8 mouse cellular contexts compared by ENCODE assay signal in the genomic region with DNA sequence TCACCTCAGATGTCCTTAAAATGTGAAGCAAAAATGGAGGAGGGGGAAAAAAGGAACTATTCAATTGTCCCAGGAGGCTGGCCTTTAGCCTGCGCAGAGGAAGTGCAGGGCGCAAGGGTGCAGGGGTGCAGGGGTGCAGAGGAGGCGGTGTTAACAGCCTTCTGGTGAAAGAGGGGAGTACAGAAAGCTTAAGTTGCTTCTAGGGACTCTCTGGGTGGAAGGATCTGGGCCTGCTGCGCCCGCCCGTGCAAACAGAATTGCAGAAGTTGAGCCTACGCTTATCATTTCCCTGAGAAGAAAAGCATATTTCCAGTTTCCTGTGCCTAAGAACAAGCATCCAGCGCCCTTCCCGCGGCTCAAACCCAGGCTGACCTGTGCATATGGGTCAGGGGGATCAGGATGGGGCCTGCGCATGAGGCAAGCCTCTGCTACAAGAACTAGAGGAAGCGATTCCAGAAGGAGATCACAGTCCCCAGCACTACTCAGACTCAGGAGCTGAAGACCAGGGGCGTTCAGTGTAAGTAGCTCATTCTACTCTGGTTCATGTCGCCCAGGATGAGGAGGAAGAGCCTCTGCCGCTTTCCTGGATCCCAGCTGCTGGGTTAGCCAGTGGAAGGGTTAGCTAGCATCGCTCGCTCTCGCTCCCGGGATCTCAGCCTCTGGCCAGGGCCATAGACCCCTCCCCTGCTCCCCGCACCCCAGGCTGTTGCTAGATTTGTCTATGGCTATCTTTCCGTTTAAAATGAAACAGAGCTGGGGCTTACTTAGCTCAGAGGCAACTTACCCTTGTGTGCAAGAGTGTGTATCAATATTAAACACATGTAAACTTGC. TPM values are rescaled to one million over a fixed set of nuclear protein-coding genes. Genes with fewer than 3 reads are reported as not detected.
A peak's percentile ranks its signal among the peaks of the same experiment; 100 is the strongest.
DNase-seq lines count a peak whose midpoint lies in the region; ATAC-seq and TF ChIP-seq lines count a peak whose summit lies in the region.

No protein-coding gene starts in this region.

- no peak for TF ChIP-seq CTCF in hindbrain, postnatal 0 days (IDR thresholded peaks at IDR 0.05; ENCODE audit: low read depth)
- no peak for TF ChIP-seq CTCF in bone marrow macrophage, adult 2 months (IDR thresholded peaks at IDR 0.05; ENCODE audit: low read depth, low read length)

- H3K27me3 ChIP-seq in hindbrain, embryonic 11.5 days (ENCODE audit: control insufficient read depth, insufficient read depth, low read length), result no peaks in the 10 kb centered on the region
- H3K27me3 ChIP-seq in hindbrain, postnatal 0 days (ENCODE audit: insufficient read depth, low read length), result no peaks in the 10 kb centered on the region

- H3K9me3 ChIP-seq in hindbrain, embryonic 11.5 days (ENCODE audit: control insufficient read depth, low read length), result no peaks in the 10 kb centered on the region
- H3K9me3 ChIP-seq in hindbrain, postnatal 0 days (ENCODE audit: low read length), result no peaks in the 10 kb centered on the region

- H3K4me1 ChIP-seq in hindbrain, embryonic 11.5 days (replicated peaks; ENCODE audit: control insufficient read depth, insufficient read depth, low read length), result no peaks in the 10 kb centered on the region; the same call in 1 of the 2 replicates
- no peaks in the 10 kb centered on the region for H3K4me1 ChIP-seq in hindbrain, postnatal 0 days (ENCODE audit: insufficient read depth, low read length)
- peaks cover 35% of the 10 kb centered on the region for H3K4me1 ChIP-seq in bone marrow macrophage, adult 2 months (ENCODE audit: control insufficient read depth, insufficient read depth, low read length)

- ATAC-seq in hindbrain, embryonic 11.5 days (ENCODE audit: low FRiP score), result no peak
- ATAC-seq in hindbrain, postnatal 0 days, result no peak
- ATAC-seq in megakaryocyte, adult 5-6 weeks (ENCODE audit: poor library complexity, severe bottlenecking), result peak; percentile 77

- no peak overlapping the region for H3K27ac ChIP-seq in hindbrain, embryonic 11.5 days (ENCODE audit: low read depth, low read length)
- H3K27ac ChIP-seq in hindbrain, postnatal 0 days, result no peak overlapping the region
- peak overlapping the region; percentile 93 for H3K27ac ChIP-seq in bone marrow macrophage, adult 2 months (ENCODE audit: insufficient read depth, low read depth, low read length)

- H3K36me3 ChIP-seq in hindbrain, embryonic 11.5 days (ENCODE audit: control insufficient read depth, insufficient read depth, low read length), result no peaks in the 10 kb centered on the region
- H3K36me3 ChIP-seq in hindbrain, postnatal 0 days (ENCODE audit: insufficient read depth, low read length), result no peaks in the 10 kb centered on the region

- H3K4me2 ChIP-seq in hindbrain, embryonic 11.5 days (replicated peaks; ENCODE audit: low read depth, low read length), result no peak overlapping the region
- H3K4me2 ChIP-seq in hindbrain, postnatal 0 days (ENCODE audit: low read depth, low read length), result no peak overlapping the region

- no peak for TF ChIP-seq POLR2A in bone marrow macrophage, adult 2 months (IDR thresholded peaks at IDR 0.05; ENCODE audit: borderline replicate concordance, low read depth, low read length)

- 46% methylated on average over 21 of the region's 21 CpGs for whole genome bisulfite sequencing in hindbrain, embryonic 11.5 days
- 61% methylated on average over 21 of the region's 21 CpGs for WGBS in hindbrain, postnatal 0 days

- DNase-seq in hindbrain, embryonic 11.5 days (ENCODE audit: low spot score), result peak; percentile 25
- DNase-seq in hindbrain, postnatal 0 days (ENCODE audit: low spot score), result no peak
- peak; percentile 15 for DNase-seq in heart, postnatal 4 days
- DNase-seq in frontal cortex, postnatal 36 days (ENCODE audit: low spot score in 2 of 2), result no peak
- DNase-seq in kidney, adult 9 months, result no peak
- no peak for DNase-seq in urinary bladder, postnatal 25 days (ENCODE audit: low spot score)

- H3K4me3 ChIP-seq in hindbrain, embryonic 11.5 days (ENCODE audit: low read depth, low read length), result no peak overlapping the region
- H3K4me3 ChIP-seq in hindbrain, postnatal 0 days (ENCODE audit: low read length), result no peak overlapping the region
- peak overlapping the region; percentile 69 for H3K4me3 ChIP-seq in bone marrow macrophage, adult 2 months (ENCODE audit: insufficient read depth, low read length)

- no peak overlapping the region for H3K9ac ChIP-seq in hindbrain, embryonic 11.5 days (ENCODE audit: low read depth, low read length)
- no peak overlapping the region for H3K9ac ChIP-seq in hindbrain, postnatal 0 days (replicated peaks; ENCODE audit: low read length)

RNA-seq across cellular contexts. Expression of a gene that starts 6.4 kb away (rescaled TPM):
- 1.5 and 2.6 TPM in 2 replicates for polyA plus RNA-seq in hindbrain, embryonic 11.5 days (2014; fragmentation: Nextera tagmentation; extraction: Ambion mirVana)
- 1.7 and 4.4 TPM in 2 replicates for total RNA-seq in hindbrain, postnatal 0 days (2014; rRNA removed)
- 0.54 and 0.74 TPM in 2 replicates for polyA plus RNA-seq in hindbrain, postnatal 0 days (2015; fragmentation: Nextera tagmentation; extraction: Ambion mirVana)
- 124 and 140 TPM in 2 replicates for polyA plus RNA-seq in bone marrow macrophage, adult 2 months (2012; ENCODE audit: insufficient read depth, insufficient read length, missing spikeins)
- 1 to 10 TPM; 1.2 to 2.0 TPM for total RNA-seq in heart, postnatal 4 days (2021)
- total RNA-seq in megakaryocyte, adult 5-6 weeks (2015), result 41.7 and 44.5 TPM in 2 replicates
- 87.5 and 92.7 TPM in 2 replicates for total RNA-seq in megakaryocyte, adult 5-6 weeks (2017)

RNA-seq across cellular contexts. Expression of a gene that starts 45.8 kb away (rescaled TPM):
- polyA plus RNA-seq in hindbrain, embryonic 11.5 days (2014; fragmentation: Nextera tagmentation; extraction: Ambion mirVana), result 116 and 135 TPM in 2 replicates
- 81.8 and 94.3 TPM in 2 replicates for total RNA-seq in hindbrain, postnatal 0 days (2014; rRNA removed)
- polyA plus RNA-seq in hindbrain, postnatal 0 days (2015; fragmentation: Nextera tagmentation; extraction: Ambion mirVana), result 58.2 and 59.7 TPM in 2 replicates
- polyA plus RNA-seq in bone marrow macrophage, adult 2 months (2012; ENCODE audit: insufficient read depth, insufficient read length, missing spikeins), result 1.1 and 1.7 TPM in 2 replicates
- total RNA-seq in heart, postnatal 4 days (2021), result 1 to 10 TPM; 2.4 to 2.9 TPM
- total RNA-seq in megakaryocyte, adult 5-6 weeks (2015), result 0.25 TPM in 1 of 2 replicates, not detected in the other
- total RNA-seq in megakaryocyte, adult 5-6 weeks (2017), result 0.24 TPM in 1 of 2 replicates, not detected in the other

Comparison
In these comparisons a context has a peak if more than half of its experiments do, and no peak if none do; other contexts are left out.
1. DNase-seq: peak in hindbrain, embryonic 11.5 days (single experiment) and heart, postnatal 4 days (single experiment); none in hindbrain, postnatal 0 days (single experiment), frontal cortex, postnatal 36 days (0 of 2), kidney, adult 9 months (single experiment) and urinary bladder, postnatal 25 days (single experiment).
2. RNA of a gene that starts 45.8 kb away (total RNA-seq): 81.8 to 94.3 TPM in hindbrain, postnatal 0 days; 2.4 to 2.9 TPM in heart, postnatal 4 days and 0.24 to 0.25 TPM in megakaryocyte, adult 5-6 weeks; every median in the first group is over 10 times any median in the second.